Mouse (Mus musculus) thymus, postnatal 4 days (tissue): ENCODE measurements at regions not wholly inside any gene's neighbourhood (a gene's known extent, or its start where the extent isn't known, plus 50 kb on each side); places are given as distances from the start of the nearest gene placed in this dataset.
A peak's percentile ranks its signal among the peaks of the same experiment; 100 is the strongest.

Source experiments
- DNase-seq: peaks from one replicate; pipeline ENCODE4 v3.0.0; 2021

DNA sequence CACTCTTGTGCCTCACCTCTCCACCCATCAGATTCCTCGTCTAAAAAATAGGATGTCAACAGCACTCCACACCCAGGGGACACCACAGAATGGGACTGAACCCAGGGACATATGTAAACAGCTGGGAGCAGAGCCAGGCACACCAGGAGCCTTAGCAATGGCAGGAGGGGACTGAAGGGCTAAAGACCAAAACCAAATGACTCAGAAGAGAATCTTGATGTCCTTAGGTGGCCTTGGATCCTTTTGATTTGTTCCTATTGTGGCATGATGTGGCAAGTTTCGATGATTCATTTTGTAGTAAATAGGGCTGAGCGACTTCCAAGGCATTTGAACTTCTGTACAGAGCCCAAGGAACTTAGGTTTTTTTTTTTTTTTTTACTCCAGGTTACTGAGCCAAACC is 233.4 kb downstream of the Snx10 start:
- no peak for DNase-seq

DNA sequence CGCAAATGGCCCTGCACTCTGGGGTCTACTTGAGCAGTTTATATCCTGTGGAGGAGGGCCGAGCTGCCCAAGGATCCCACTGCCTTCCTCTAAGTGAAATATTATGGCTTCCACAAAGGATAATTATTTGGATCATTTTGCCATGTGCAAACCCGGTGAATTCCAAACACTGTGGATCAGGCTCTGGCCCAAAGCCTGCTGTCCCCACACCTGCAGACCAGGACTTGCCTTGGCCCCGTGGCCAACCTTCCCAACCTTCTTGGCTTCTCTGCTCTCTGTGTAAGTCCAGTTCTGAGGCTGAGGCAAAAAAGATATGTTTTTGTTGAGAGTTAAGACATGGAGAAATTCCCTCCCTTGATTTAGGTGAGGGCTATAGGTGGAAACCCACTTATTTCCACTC is 234.0 kb downstream of the Snx10 start:
- no peak for DNase-seq

DNA sequence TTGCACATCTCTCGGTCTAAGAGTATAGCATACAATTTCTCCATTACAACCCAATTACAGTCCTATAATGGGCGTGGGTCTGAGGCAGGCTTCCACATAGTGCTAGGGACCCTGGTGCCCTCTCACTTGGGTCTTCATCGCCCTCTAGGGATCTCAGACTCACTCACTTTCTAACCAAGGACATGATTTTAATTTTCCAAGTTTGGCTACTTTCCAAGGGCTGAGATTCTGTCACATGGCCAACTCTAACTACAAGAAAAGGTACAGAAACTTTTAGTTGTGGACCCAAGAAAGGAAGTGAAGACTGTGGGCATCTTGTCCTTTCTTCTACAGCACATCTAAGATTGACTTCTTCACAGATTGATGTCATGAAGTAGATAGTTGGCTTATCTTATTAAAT is 235.1 kb downstream of the Snx10 start:
- no peak for DNase-seq

DNA sequence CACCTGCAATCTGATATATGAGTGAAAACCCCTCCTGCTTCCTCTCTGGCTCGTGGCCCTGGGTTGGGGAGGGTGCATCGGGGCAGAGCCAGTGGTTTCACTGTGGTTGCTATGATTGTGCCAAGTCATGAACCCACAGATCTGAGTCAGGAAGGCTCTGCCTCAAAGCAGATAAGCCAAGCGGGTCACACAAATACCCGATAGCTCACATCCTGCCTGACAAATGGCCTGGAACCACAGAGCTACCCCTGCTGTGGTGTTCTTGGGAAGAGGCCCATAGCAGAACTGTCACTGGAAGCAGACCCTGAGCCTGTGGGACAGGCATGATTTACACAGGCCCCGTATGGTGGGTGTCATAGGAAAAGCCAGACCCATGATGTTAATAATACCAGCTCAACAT is 236.7 kb downstream of the Snx10 start:
- no peak for DNase-seq

DNA sequence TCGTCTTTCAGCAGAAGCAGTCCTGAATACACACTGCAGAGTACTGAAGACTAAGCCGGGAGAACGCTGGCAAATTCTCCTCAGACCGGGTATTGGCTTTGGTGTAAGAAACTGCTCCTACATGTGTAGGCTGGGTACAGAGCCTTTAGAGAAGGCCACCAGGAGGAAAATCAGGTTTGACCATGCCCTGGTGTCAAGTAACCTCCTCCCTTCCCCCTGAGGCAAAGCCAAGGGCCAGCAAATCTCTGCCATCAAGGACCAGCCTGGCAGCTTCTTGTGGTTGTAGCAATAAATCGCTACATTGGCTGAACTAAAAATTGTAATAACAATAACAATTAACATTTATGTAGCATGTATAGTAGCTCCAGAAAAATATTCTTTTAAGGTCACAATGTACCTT is 237.8 kb downstream of the Snx10 start:
- no peak for DNase-seq

DNA sequence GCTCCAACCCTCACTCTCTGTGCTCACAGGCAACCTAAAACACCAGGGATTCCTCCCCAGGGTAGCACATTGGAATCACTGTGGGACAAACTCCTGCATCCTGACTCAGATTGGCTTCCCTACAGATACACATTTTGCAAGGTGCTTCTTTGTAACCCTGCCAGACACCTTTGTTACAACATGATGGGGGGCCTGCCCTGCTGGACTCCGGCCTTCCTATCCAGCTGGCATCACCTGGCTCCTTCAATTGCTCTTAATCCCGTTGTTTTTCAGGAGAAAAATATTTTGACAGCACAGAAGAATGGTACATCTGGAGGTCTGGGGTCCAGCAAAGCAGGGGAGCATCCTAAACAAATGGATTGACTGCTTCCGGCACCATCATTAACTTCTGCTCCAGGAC is 242.8 kb downstream of the Snx10 start:
- no peak for DNase-seq

DNA sequence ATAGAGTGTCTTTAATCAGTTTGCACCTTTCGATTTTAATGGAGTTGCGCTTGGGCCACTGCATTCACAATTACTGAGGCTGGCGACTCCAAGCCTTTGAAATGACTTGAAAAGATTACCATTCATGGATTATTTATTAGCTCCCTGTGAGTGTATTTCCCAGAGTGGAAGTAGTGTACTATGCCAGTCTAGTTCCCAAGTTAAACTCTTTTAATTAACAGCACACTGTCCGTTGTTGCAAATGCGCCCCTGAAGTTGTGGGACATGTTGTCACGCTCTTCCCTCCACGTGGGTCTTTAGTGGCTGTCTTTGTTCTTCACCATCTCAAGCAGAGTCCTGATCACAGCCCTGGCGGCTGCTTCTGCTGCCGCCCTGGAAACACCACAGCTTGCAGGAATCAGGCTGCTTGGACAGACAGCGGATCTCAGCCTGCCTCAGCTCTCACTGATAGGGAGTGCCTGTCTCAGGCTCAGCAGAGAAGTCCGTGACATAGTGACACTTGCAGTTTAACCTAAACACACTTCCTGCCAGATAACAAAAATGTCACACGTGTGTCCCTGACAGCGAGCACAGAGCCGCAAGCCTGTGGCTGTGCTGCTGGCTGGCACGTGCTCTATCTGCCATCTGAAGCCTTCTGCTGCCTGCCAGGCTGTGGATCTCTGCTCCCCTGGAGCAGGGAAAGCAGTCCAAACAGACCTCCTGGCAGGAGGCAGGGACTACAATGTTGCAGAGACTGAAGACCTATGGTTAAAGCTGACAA is 244.1 kb downstream of the Snx10 start:
- DNase-seq = peak; percentile 48

DNA sequence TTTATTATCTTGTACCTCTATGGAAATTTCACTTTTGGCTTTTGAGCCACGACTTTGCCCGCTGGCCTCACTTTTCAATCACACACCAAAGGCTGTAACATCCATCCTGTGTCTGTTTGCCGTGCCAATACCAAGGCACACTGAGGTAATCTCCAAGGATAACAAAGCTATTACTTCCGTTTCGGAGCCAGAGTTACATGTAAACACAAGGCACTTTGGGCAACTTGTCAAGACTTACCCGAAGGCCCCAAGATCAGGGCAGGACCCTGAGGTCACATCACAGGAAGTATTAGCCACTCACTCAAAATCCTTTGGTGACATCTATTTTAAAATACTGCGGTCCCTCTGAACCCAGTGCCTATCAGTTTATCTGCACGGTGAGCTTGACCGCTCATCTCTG is 241.3 kb downstream of the Skap2 start:
- DNase-seq = no peak

DNA sequence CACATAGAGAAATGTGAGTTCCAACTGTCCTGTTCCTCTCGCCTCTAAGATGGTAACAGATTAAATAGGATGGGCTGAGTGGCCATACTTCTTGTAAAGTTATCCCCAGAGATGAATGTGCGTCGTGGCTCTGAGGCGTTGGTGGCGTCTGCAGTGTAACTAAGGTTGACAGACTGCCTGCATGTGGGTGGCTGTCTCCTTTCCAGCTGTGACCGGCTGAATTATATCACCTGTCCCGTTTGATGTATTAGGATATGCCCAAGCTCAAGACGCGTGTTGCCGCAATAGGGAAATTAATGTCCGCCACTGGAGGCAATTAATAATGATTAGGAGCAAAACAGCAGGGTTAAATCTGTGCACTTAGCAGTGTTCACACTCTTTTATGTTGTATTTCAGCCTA is 240.9 kb downstream of the Skap2 start:
- no peak for DNase-seq

DNA sequence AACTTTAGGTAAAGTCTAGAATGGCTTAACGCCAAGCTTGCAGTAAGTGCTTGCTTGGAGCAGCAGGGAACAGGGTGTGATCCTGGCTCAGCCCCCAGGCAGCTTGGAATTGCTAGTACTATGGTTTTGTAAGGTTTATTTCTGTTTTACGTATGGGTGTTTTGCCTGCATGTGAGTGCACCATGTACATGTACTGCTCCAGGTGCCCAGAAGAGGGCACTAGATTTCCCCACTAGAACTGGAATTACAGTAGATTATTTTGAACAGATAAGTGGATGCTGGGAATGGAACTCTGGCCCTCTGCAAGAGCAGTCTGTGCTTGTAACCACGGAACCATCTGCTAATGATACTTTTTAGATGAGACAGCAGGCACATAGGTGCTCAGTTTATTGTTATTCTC is 237.6 kb downstream of the Skap2 start:
- DNase-seq = peak; percentile 49

DNA sequence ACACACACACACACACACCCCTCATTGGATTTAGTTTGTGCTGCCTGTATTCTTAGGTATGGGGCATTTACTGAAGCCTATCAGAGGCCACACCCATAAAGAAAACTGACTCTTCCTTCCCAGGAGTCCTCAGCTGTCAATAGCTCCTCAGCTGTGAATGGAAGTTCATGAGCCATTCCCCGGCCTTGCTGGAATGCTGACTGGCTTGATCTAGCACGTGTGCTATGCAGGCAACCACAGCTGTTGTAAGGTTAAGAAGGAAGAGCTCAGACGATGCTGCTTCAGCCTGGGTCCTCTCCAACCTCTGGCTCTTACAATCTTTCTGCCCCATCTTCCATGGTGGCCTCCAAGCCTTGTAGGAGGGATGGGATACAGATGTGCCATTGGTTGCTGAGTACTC is 226.7 kb downstream of the Skap2 start:
- DNase-seq = no peak

DNA sequence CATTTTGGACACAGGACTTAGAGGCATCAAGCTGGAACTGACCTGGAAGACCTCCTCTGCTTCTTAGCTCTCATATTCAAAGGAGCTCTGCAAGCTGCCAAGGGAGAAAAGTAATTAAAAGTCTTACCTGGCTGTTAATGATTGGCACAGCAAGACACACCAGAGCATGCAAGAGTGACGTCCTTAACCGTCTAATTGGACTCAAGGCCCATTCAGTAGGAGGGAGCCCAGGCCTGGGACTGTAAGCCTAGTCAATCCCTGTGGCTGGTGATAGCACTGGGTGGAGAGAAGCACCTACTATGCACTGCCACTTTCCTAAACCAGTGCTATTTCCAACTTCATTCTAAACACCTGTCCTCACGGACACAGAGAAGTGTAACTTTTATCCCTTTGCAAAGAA is 225.5 kb downstream of the Skap2 start:
- DNase-seq = no peak

DNA sequence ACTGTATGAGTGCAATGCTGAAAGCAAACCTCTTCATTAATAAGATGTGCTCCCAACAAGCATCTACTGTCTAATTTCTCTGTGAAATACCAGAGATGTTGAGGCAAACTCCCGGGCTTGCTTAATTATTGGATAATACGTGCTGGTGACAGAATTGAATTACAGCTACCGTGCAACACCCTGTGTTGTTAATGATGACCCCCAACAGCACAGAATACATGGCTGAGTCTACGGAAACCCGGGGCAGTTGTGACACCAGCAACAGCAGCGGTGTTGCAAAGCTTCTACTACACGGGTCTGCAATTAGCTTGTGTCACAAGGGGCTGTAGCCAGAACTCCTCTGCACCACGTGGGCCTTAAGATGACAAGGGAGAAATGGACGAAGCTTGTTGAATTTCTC is 224.2 kb downstream of the Skap2 start:
- DNase-seq = no peak

DNA sequence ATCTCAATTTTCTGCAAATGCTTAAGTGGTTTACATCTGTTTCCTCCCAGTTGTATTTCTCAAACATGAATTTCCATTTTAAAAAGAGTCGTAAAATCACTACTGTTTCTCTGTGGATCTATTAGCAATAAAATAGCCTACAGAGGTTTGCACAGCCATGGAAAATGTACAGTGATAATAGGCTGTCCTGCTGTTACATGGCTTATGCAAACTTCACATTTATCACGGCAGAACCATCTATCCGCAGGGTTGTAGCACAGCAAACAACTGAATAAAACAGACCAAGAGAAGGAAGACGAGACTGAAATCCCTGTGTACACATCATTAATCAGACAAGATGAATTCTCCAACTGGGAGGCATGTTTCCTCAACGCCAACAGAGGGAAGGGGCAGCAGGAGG is 222.1 kb downstream of the Skap2 start:
- DNase-seq = no peak

DNA sequence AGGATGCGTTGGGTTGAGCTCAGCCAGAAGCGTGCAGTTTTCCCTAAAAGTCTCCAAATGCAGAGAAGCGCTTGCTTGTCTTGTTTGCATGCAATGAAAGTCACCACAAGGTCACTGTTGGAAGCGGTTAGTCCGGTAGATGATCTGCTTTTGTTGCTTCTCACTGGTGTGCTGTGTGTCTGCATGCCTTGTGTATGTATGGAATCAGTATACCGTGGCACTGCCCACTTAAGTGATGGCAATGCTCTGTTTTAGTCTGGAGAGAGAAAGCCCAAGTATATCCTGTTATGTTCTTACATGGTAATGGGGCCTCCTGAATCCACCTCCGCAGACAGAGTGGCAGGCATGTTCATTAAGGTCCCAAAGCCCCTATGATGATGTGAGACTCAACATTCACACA is 221.7 kb downstream of the Skap2 start:
- no peak for DNase-seq

DNA sequence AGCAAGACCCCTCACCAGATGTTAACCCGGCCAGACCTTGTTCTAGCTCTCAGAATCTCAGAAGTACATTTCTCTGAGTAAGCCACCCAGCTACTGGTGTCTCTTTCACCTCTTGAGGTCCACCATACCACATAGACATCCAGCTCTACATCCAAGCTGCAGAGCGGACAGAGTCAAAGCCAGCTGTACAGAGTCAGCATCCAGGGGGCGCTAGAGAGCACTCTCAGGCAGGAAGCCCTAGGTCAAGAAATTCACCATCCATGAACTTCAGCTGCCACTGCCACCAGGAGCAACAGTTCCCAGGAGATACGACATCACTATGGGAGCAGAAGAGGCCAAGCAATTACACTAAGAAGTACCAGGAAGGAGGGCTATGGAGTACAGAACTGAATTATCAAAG is 217.0 kb downstream of the Skap2 start:
- DNase-seq = peak; percentile 88

DNA sequence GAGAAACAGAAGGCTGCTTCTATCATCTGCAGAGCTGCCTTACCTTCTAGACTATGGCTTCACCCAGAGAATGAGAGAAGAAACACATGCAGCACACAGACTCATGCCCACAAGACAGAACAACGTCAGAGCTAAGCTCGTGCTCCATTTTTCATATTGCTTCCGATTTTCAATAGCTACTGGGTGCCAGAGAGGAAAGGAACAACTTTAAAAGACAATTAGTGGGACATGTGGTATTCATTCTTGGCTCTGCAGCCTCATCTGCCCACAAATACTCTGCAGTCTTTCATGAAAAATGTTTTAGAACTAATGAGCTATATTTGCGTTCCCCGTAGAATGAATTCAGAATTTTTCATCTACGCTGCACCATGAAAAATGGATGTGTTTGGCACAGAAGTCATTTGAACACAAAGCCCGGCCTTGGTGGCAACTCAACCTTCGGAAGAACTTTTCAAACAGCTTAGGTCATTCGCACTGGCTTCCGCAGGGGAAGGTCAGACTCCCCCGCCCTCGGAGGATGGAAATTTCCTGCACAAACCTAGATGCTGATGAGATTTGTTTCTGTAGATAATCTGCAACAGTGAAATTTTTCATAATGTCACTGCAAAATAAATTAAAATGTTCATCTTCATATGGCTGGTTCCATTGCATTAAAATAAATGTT is 213.6 kb downstream of the Skap2 start:
- DNase-seq = no peak

DNA sequence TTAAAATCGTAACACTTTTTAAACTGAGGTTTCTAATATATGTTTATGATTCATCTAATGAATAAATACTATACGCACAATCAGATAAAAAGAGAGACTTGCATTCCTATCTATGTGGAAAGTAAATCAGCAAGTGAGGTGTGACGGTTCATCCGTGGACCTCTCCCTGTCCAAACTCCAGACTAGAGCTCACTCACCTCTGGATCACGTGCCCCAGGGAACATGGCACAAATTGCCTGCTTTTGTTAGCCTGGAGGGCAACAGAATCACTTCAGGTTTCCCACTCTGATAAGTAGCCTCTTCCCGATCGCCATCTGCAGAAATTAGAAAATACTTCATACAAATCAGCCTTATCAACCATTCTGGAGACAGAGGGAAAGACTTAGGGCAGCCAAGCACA is 206.7 kb downstream of the Skap2 start:
- no peak for DNase-seq
